In the genomic region with DNA sequence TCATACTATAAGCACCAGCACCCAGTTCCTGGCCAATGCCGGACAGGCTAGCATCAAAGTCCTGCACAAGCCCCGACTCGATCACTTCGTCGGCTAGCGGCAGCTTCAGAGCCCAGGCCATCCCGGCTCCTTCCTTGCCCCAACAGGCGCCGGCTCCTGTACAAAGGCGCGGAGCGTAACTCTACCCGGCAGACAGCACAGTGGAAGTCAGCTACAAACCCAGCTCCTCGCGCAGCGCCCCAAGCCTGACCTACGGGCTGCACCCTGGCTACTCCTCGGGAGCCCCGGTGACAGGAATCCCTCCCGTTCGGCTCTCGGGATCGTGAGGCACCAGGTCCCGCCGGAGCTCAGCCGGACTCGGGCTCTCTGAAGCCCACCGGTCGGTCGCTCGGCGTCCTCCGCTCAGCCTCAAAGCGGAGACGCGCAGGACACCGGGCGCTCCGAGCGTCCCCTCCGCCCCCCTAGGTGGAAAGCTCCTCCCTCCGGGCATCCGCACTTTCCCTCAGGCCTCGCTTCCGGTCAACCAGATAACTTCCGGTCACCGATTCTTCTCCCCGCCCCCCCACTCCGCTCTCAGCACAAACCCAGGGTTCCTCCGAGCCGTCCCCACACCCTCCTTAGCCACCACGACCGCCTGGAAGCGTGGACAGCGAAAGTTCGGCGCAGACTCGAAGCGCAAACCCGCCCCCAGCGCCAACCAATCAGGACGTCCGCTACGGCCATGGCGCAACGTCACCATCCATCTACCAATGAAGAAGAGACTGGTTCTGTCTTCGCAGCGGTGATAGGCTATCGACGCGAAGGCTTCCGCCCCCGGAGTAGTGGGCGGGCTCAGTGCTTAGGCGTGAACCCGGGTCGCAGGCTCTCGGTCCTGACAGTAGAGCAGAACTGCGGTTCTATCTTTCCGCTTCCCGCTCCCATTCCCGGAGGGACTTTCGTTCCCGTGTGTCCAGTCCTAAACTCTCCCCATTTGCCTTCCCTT, we compare ENCODE assay signal across 8 mouse cellular contexts. TPM values are rescaled to one million over a fixed set of nuclear protein-coding genes. Genes with fewer than 3 reads are reported as not detected.
A peak's percentile ranks its signal among the peaks of the same experiment; 100 is the strongest.
DNase-seq lines count a peak whose midpoint lies in the region; ATAC-seq and TF ChIP-seq lines count a peak whose summit lies in the region.

A gene (minus strand): TSS at position 683 of the 982 bp plus-strand sequence.

- peaks cover 20% of the 10 kb centered on the region for H3K4me1 ChIP-seq in forebrain, embryonic 10.5 days
- peaks cover 22% of the 10 kb centered on the region for H3K4me1 ChIP-seq in heart, embryonic 15.5 days (replicated peaks)
- H3K4me1 ChIP-seq in liver, embryonic 14.5 days (replicated peaks; ENCODE audit: control insufficient read depth in 2 of 2, insufficient read depth in 2 of 2, low read length in 1 of 2) = peaks cover 14 to 17% of the 10 kb centered on the region in 2 experiments
- no peaks in the 10 kb centered on the region for H3K4me1 ChIP-seq in neural tube, embryonic 11.5 days (ENCODE audit: control insufficient read depth, insufficient read depth, low read length)
- H3K4me1 ChIP-seq in stomach, postnatal 0 days (replicated peaks; ENCODE audit: control insufficient read depth, insufficient read depth) = peaks cover 3% of the 10 kb centered on the region

- H3K9me3 ChIP-seq in forebrain, embryonic 10.5 days = 0 out of 2 replicates have a peak, but pooled peaks cover 2% of the 10 kb centered on the region
- H3K9me3 ChIP-seq in heart, embryonic 15.5 days (replicated peaks) = no peaks in the 10 kb centered on the region
- H3K9me3 ChIP-seq in liver, embryonic 14.5 days (ENCODE audit: control insufficient read depth, low read length) = no peaks in the 10 kb centered on the region
- no peaks in the 10 kb centered on the region for H3K9me3 ChIP-seq in neural tube, embryonic 11.5 days (ENCODE audit: control insufficient read depth, low read length)
- H3K9me3 ChIP-seq in stomach, postnatal 0 days (ENCODE audit: control insufficient read depth, low read length) = no peaks in the 10 kb centered on the region

- no peaks in the 10 kb centered on the region for H3K27me3 ChIP-seq in forebrain, embryonic 10.5 days (ENCODE audit: poor library complexity, severe bottlenecking)
- H3K27me3 ChIP-seq in heart, embryonic 15.5 days = no peaks in the 10 kb centered on the region
- no peaks in the 10 kb centered on the region for H3K27me3 ChIP-seq in liver, embryonic 14.5 days (ENCODE audit: control insufficient read depth, insufficient read depth, low read length)
- no peaks in the 10 kb centered on the region for H3K27me3 ChIP-seq in neural tube, embryonic 11.5 days (ENCODE audit: control insufficient read depth, insufficient read depth, low read length)
- no peaks in the 10 kb centered on the region for H3K27me3 ChIP-seq in stomach, postnatal 0 days (ENCODE audit: control insufficient read depth, insufficient read depth, low read length)

- no peak for TF ChIP-seq CTCF in liver, embryonic 14.5 days (IDR thresholded peaks at IDR 0.05; ENCODE audit: low read depth)
- TF ChIP-seq CTCF in stomach, postnatal 0 days (IDR thresholded peaks at IDR 0.05; ENCODE audit: low read depth) = no peak

- WGBS in forebrain, embryonic 10.5 days = under 1% methylated on average over 84 of the region's 84 CpGs
- under 1% methylated on average over 84 of the region's 84 CpGs for WGBS in heart, embryonic 15.5 days
- under 1% methylated on average over 84 of the region's 84 CpGs for WGBS in liver, embryonic 14.5 days (ENCODE audit: insufficient replicate concordance)
- whole genome bisulfite sequencing in neural tube, embryonic 11.5 days = under 1% methylated on average over 84 of the region's 84 CpGs
- 1% methylated on average over 83 of the region's 84 CpGs for WGBS in stomach, postnatal 0 days

- peaks cover 38% of the 10 kb centered on the region for H3K36me3 ChIP-seq in forebrain, embryonic 10.5 days (replicated peaks)
- peaks cover 3% of the 10 kb centered on the region; the same call in 1 of the 2 replicates for H3K36me3 ChIP-seq in heart, embryonic 15.5 days
- H3K36me3 ChIP-seq in liver, embryonic 14.5 days (replicated peaks; ENCODE audit: control insufficient read depth, insufficient read depth, low read depth) = no peaks in the 10 kb centered on the region
- no peaks in the 10 kb centered on the region; the same call in 1 of the 2 replicates for H3K36me3 ChIP-seq in neural tube, embryonic 11.5 days (ENCODE audit: control insufficient read depth, insufficient read depth, low read length)
- no peaks in the 10 kb centered on the region for H3K36me3 ChIP-seq in stomach, postnatal 0 days (ENCODE audit: control insufficient read depth, insufficient read depth, low read length)

- peak; percentile 98 for ATAC-seq in heart, embryonic 15.5 days (replicated peaks; ENCODE audit: insufficient number of reproducible peaks, insufficient read depth, low FRiP score, low read depth)
- ATAC-seq in liver, embryonic 14.5 days (ENCODE audit: insufficient read depth) = peak; percentile 99
- peak; percentile 100 for ATAC-seq in neural tube, embryonic 11.5 days (ENCODE audit: insufficient read depth, low FRiP score, low TSS enrichment)
- peak; percentile 100 for ATAC-seq in stomach, postnatal 0 days (ENCODE audit: low FRiP score, low TSS enrichment)

- H3K27ac ChIP-seq in forebrain, embryonic 10.5 days = peak within 1 kb of the TSS; percentile 95
- peak within 1 kb of the TSS; percentile 92 for H3K27ac ChIP-seq in heart, embryonic 15.5 days
- H3K27ac ChIP-seq in liver, embryonic 14.5 days = peak within 1 kb of the TSS; percentile 67
- peak within 1 kb of the TSS; percentile 86 for H3K27ac ChIP-seq in neural tube, embryonic 11.5 days (ENCODE audit: low read depth, low read length)
- peak within 1 kb of the TSS; percentile 95 for H3K27ac ChIP-seq in stomach, postnatal 0 days (replicated peaks)

- no peak for TF ChIP-seq EP300 in liver, embryonic 14.5 days (IDR thresholded peaks at IDR 0.05; ENCODE audit: low read depth)
- peak; percentile 35 for TF ChIP-seq EP300 in stomach, postnatal 0 days (optimal IDR thresholded peaks at IDR 0.05)

- peak within 1 kb of the TSS; percentile 88 for H3K9ac ChIP-seq in heart, embryonic 15.5 days
- peak within 1 kb of the TSS; percentile 70 for H3K9ac ChIP-seq in liver, embryonic 14.5 days (replicated peaks)
- H3K9ac ChIP-seq in neural tube, embryonic 11.5 days (ENCODE audit: low read length) = peak within 1 kb of the TSS; percentile 79
- H3K9ac ChIP-seq in stomach, postnatal 0 days (ENCODE audit: low read length) = peak within 1 kb of the TSS; percentile 87

- peak; percentile 96 for DNase-seq in CD8-positive naive resting alpha-beta T cell, adult 2 months (ENCODE audit: low read depth in 2 of 2, low spot score in 2 of 2)
- peak; percentile 93 for DNase-seq in c-Kit-positive CD71-negative TER-119-negative erythroid progenitor cells, embryonic 14.5 days (ENCODE audit: low read depth)
- DNase-seq in forebrain, embryonic 10.5 days (ENCODE audit: extremely low spot score, low spot score) = peak; percentile 99
- DNase-seq in kidney, postnatal 25 days = peak; percentile 99 to 100
- DNase-seq in liver, embryonic 14.5 days (ENCODE audit: low read depth in 3 of 3, low spot score in 3 of 3) = peak; percentile 93 to 94 (median 94)
- peak; percentile 97 for DNase-seq in neural tube, embryonic 11.5 days (ENCODE audit: low spot score)
- DNase-seq in stomach, postnatal 0 days (ENCODE audit: low spot score) = peak; percentile 97

- peak within 1 kb of the TSS; percentile 91 for H3K4me2 ChIP-seq in heart, embryonic 15.5 days
- peak within 1 kb of the TSS; percentile 84 for H3K4me2 ChIP-seq in liver, embryonic 14.5 days (ENCODE audit: low read depth)
- H3K4me2 ChIP-seq in neural tube, embryonic 11.5 days (ENCODE audit: low read depth) = peak within 1 kb of the TSS; percentile 95
- H3K4me2 ChIP-seq in stomach, postnatal 0 days (replicated peaks; ENCODE audit: low read depth) = peak within 1 kb of the TSS; percentile 77

- peak within 1 kb of the TSS; percentile 89 for H3K4me3 ChIP-seq in forebrain, embryonic 10.5 days
- peak within 1 kb of the TSS; percentile 69 for H3K4me3 ChIP-seq in heart, embryonic 15.5 days
- peak within 1 kb of the TSS; percentile 68 to 93 for H3K4me3 ChIP-seq in liver, embryonic 14.5 days (ENCODE audit: insufficient read depth in 1 of 2, low read depth in 2 of 2, low read length in 2 of 2)
- peak within 1 kb of the TSS; percentile 80 for H3K4me3 ChIP-seq in neural tube, embryonic 11.5 days (ENCODE audit: low read depth, low read length)
- peak within 1 kb of the TSS; percentile 74 for H3K4me3 ChIP-seq in stomach, postnatal 0 days (ENCODE audit: low read depth, low read length)

RNA-seq across cellular contexts. Expression of the gene that starts here (rescaled TPM):
- 31.4 and 33.4 TPM in 2 replicates for polyA plus RNA-seq in forebrain, embryonic 10.5 days (2016; fragmentation: Nextera tagmentation; extraction: Ambion mirVana)
- 15.8 and 20.1 TPM in 2 replicates for polyA plus RNA-seq in heart, embryonic 15.5 days (2015; fragmentation: Nextera tagmentation; extraction: Ambion mirVana)
- polyA plus RNA-seq in liver, embryonic 14.5 days (2012; rRNA removed) = 2.1 and 2.6 TPM in 2 replicates
- 2.5 and 2.6 TPM in 2 replicates for polyA plus RNA-seq in liver, embryonic 14.5 days (2014; fragmentation: Nextera tagmentation; extraction: Ambion mirVana)
- 30.2 and 31.3 TPM in 2 replicates for polyA plus RNA-seq in neural tube, embryonic 11.5 days (2014; fragmentation: Nextera tagmentation; extraction: Ambion mirVana)
- 8.7 and 9.6 TPM in 2 replicates for polyA plus RNA-seq in stomach, postnatal 0 days (2015; fragmentation: Nextera tagmentation; extraction: Ambion mirVana)

Comparison
In these comparisons a context has a peak if more than half of its experiments do, and no peak if none do; other contexts are left out.
1. Peak in every context shown above with its lines: DNase-seq, ATAC-seq, H3K4me3 ChIP-seq and H3K27ac ChIP-seq.